Mouse (Mus musculus) heart, postnatal 14 days (tissue): ENCODE measurements at regions not wholly inside any gene's neighbourhood (a gene's known extent, or its start where the extent isn't known, plus 50 kb on each side); places are given as distances from the start of the nearest gene placed in this dataset.

Experiments
- DNase-seq, 2 experiments: peaks; one replicate each; pipeline ENCODE4 v3.0.0; 2021 to 2022
- intact Hi-C: fragments of 180-260 bp; cut with DNase I; formaldehyde crosslinking; loops from one replicate; pipeline ENCODE4 v1.15.1; 2025

DNA sequence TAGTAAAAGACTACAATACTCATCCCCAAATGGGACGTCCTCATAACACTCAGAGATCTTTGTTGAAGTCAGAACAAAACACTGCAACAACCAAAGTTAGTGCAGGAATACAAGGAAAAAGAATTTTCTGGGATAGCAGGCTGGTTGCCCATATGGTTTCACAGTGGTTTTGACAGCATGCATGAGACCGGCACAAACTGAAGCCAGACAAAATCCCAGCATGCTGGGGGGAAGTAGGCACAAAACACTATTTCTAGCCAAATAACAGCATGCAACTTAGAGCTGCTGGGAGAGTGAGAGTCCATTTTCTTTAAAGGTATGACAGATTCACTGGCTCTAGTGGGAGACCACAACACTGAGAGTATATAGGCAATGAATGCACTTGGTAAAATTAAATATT is 619.1 kb upstream of the Manea start:
- intact Hi-C loops = no loop called here
- no peak for DNase-seq

DNA sequence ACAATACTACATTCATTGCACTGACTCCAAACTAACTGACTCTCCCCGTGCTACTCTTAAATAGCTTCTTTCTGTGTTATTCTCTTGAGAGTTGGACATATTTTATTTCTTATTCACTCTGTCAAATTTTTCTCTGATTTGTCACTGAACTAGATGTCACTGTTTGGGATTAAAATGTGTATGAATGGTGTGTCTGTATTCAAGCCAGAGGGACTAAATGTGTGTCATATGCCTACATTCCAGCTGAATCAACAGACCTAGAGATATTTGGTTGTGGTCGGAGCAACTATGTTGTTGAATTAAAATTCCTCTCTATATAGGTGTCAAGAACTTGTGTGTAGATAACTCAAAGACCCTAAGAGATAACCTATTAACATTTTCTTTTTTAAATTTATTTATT is 618.2 kb upstream of the Manea start:
- intact Hi-C loops = no loop called here
- no peak for DNase-seq

DNA sequence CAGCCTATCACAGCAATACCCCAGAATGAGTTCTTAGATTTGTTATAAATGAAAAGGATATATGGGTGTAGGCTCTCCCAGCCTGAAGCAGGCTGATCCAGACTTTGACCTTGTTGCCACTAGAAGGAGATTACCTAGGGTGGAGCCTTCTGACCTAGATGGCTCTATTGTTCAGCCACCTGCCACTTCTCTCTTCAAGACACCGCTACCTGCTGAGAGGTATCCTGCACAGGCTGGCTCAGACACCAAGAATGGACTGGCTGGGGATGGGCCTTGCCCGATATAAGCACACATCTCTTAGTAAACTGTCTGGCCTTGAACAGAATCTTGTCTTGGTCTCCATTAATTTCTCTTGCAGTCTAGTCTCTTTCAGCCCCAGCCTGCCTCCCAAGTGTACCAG is 597.9 kb upstream of the Manea start:
- no peak for DNase-seq
- intact Hi-C loops = no loop called here

DNA sequence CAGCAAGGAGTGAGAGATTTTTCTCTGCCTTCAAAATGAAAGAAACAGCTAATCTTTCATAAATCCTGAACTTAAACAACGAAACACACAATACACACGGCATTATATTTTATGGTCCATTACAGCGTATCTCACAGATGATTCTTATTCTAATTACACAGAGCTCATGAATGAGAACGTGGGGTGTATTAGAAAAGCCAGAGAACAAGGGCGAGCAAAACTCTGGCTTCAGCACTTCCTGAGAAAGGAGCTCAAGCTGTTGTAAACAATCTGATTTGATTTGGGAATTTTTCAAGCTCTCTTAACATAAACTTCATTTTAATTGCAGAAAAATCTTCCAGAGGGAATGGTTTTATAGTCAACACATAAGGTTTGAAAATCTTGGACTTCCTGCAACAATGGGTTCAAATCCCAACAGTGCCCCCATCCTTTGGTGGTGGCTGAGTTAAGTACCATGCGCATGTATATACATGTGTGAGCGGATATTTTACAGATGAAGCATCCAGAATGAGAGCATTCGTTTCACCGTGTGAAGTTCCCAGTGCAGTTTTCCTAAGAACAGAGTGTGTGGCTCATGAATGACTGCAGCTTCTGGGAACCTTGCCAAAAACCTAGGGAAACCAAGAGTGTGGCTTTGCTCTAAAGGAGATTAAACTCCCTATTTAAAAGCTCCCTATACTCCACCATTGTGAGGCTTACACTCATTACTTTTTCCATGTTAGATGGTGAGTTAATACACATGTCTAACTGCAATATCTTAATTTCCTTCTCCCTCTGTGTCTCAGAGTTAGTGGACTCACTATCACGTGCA is 587.5 kb upstream of the Manea start:
- DNase-seq = peak in 1 of 2 experiments; percentile 12
- intact Hi-C loops = no loop called here

DNA sequence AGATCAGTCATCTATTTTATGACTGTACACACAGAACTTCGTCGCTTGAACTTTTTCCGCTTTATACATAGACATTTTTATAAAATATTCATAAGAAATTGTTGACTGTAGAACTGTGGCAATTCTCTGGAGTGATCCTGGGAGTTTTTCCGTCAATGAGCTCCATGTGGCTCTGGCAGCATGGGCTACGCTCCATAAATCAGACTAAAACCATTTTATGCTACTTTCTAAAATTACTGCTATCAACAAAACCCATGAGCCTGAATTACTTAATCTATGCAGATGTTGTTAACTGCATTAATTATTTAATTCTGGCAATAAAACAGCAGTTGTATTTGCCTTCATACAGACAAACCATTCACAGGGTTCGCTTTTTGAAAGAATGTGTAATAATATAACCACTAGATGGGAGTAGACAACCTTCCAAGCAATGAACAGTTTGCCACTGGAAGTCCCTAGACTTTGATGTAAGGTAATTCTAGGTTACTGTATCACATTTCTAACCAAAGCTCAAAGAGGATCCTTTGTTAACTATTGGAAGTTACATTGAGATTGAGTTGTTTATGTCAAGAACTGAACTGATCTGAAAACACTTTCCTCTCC is 583.3 kb upstream of the Manea start:
- DNase-seq = no peak
- intact Hi-C loops = no loop called here

DNA sequence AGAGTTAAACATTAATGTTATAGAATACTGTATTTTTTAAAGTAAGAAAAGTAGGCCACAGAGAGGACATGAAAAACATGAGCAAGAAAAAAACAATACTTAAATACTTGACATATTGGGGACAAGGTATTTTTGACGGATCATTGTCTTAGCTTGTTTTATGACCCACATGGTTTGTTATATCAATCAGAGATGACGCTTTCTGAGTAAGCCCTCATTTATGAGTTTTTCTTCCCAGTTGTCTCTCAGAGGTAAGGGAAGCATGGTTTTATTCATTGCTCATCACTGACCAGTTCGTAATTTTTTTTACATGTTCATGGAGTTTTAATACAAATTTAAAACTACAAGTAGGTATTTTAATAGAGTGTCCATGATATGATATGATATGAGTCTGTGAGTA is 579.4 kb upstream of the Manea start:
- no peak for DNase-seq
- intact Hi-C loops = no loop called here

DNA sequence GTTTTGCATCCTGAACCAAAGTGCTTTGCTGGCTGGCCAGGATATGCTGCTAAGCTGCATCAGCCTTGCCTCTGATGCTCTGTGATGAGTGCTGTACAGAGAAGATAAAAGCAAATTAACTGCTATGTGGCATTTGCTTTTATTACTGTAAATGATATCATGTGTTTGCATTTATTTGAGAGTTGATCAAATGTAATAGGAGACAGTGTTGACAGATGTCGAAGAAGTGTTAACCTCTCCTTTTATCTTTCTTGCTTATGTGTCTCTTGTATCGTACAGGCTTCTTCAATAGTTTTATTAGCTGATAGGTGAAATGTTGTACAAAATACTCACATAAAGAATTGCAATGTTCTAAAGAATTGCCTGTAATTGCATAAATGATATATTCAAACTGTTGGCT is 541.8 kb upstream of the Manea start:
- intact Hi-C loops = no loop called here
- no peak for DNase-seq

DNA sequence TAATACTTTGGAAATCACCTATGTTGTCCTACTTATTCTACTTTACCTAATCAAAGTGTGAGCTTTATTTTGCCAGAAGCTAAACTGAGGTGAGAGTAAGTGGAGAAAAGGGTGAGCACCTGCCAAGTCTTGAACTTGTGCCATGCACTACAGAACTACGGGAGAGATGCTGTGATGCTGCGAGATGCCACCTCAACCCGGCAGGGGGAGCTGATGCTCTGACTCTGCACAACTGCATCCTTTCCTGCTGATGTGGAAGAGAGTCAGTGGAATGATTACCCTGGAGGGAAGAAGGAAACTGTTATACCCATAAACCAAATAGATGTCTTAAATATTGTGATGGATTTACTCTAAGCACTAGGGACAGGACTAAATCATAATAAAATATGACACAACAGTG is 532.3 kb upstream of the Manea start:
- intact Hi-C loops = no loop called here
- DNase-seq = no peak

DNA sequence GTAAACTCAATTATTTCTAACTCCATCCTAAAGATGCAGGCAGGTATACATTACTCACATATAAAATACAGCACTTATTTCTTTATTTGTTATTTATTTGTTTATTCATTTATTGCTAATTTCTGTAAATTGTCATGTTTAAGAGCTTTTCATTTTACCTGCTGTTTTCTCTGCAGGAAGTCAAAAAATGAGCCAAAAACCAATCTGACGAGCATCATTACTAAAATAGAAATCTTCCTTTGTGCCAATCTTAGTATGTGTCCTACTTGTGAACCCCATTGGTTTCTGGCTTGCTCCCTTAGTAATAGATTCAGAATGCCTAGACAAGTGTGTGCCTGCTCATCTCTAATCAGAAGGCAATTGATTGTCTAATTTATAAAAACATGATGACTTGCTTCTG is 495.1 kb upstream of the Manea start:
- intact Hi-C loops = no loop called here
- no peak for DNase-seq

DNA sequence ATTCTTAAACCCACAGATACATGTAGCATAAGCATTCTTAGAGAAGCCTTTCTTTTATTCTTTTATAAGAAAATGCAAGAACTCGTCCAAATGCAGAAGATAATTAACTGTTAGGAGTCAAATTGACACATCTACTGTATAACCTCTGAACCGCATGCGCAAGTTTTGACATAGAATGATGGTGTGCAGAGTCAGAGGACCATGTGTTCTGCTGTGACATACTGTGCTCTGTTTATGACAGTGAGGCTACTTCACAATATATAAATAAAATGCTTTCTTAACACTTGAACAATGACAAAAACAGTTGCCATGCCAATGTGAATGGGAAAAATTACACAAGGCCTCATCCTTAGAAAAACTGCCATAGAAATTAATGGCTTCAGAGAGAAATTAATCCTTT is 454.1 kb upstream of the Manea start:
- DNase-seq = no peak
- intact Hi-C loops = no loop called here

DNA sequence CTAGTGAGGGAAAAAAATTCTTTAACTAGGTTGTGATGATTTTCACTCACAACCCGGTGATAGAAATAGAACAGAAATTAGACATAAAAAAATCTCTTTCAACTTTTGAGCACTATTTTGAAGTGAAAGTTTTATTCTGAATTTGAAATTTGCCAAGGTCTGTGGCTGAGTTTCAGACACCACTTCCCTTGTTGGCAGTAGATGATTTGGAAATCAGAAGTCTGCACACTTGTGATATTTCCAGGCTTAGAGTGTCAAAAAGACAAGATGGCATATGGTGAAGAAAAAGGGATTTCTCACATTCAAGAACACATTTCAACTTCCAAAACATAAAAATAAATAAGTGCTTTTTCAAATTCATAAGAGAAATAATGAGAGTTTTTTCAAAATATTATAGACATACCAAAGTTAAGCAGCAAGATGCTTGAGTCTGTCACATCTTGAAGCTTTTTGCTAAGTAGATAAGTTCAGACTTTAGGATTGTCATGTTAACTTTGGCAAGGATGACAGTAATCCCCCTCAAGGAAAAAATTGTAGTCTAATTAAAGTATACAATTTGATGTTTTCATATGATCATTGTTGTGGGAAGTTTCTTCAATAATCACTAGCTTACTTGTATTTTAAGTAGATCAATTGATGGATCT is 446.6 kb upstream of the Manea start:
- DNase-seq = no peak
- intact Hi-C loops = no loop called here

DNA sequence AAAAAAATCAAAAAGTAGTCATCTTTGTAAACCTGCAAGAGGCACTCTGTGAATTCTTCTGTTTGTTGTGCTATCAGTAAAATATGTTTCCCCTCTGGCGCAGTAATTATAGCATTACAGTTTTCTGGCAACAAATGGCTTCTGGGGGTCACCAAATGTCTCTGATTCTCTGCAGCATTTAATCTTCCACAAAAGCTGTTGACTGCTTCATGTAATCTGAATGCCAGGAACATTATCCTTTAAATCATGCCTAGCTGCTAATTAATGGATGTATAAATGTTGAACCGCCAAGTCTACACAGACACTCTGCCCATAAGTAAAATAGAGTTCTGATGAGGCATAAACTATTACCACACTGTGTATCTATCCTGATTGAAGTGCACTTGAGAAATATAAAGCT is 421.2 kb upstream of the Manea start:
- no peak for DNase-seq
- intact Hi-C loops = no loop called here

DNA sequence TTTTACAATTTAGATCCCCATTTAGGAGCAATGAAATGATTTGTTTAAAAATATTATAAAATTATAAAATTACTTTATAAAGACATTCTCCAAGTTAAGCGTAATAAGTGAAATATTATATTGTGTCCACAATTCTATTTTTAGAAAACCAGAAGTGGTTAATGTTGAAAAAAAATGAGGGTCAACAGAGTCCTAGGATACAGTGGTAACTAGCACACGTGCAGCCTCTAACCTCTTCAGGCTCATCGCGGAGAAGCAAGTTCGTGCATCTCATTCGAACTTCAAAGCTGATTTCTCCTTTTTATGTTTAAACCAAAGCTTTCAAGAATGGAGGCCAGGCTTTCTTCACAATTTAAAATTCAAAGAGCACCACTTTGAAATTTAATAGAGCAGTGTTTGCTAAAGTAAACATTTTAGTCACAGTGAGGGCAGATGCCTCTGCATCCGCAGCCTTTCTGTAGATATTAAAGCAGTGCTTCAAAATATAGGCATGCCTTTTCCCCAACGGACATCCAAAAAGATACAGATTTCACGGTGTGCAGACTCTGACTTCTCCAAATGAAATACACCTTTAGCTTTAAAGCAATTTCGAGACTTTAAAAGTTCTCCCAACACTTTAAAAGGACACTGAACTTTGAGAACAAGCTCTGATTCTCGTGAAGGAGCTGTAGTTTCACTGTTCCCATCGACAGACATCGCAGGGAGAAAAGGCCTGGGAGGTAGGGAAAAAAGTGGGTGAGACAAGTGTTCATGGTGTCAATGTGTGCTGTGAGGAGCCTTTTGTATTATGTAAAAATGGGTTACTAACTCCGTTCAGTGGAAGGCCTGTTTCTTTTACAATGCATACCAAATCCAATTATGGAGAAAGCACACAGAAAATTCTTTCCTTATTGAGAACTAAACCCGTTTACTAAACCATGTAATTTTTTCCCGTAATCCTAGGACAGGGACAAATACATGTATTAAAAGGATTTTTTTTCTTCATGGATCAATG is 419.8 kb upstream of the Manea start:
- intact Hi-C loops = no loop called here
- DNase-seq = no peak

DNA sequence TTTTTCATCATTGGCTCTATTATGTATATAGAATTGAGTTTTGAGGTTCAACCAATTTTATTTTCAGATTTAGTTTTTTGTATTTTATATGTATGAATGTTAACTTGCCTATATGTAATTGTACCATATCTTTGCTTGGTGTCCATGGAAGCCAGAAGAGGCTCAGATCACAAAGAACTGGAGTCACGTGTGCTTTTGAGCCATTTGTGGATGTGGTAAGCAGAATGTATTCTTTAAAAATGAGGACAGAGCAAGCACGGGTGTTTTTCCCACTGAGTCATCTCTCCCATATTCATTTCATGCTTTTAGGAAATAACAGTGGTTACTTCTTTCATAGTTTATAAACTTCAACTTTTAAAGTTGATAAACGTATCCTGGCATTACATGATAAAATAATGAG is 394.1 kb upstream of the Manea start:
- intact Hi-C loops = no loop called here
- no peak for DNase-seq

DNA sequence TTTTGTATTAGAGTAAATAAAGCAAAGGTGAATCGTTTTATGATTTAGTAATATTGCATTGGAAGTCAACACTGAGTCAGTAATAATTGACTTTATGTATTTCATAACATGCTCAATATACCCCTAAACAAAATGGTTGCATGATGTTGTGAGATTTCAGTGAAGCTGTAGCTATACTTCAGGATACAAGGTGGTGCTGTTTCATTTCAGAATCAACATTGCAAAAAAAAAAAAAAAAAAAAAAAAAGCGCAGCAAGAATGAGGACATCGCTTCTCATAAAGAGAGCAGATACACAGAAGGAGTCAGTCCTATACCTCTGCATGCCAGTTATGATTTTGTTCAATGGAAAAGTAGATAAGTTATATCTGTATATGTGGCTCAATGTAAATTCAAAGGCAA is 389.7 kb upstream of the Manea start:
- DNase-seq = no peak
- intact Hi-C loops = no loop called here

DNA sequence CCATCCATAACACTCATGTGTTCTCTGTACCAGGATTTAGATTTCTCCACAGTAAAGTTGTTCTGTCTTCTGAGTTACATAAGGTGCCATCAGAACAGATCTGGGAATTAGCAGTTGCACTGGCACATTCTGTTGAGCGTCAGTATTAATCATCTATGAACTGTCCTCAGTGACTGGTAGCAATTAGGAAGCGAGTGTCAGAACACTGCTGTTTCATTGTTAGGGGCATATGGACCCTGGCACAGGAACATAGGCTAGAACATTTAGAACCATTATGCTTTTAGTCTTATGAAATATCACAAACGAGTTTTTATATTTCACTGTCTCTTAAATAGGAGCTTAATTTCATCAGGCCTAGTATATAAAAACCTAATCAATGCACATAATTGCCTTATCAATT is 367.7 kb upstream of the Manea start:
- DNase-seq = no peak
- intact Hi-C loops = no loop called here

DNA sequence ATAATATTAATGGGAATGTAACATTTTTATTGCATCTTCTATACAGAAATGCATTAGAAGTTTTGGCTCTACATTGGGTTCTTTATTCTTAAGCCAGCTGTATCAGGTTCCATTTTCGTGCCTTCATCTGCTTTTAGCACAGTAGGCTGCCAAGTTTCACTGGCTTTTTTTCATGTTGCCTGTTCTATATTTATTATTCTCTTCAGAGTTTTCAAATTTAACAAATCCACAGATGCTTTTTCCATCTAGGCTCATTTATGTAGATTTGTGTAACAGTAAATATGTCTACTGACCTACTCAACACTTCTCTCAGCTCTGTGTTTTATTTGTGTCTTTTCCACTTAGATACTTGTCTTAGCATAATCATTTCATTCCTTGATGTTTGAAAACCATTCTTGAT is 363.3 kb upstream of the Manea start:
- intact Hi-C loops = no loop called here

DNA sequence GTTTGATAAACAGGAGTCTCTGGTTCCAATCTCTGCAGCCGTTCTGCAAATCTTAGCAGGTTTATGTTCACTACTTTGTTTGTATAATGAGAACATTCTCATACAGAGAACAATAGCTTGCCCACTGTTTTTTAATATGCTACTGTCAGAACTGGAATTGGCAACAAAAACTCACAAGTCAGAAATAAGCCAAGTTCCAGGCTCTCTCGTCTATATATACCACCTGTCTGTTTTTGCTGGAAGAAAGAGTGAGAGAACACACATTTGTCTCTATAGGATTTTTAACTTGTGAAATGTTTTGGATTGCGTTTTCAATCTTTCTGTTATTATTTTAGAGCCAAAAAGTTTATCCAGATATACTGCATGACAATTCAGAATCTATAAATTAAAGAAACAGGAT is 349.3 kb upstream of the Manea start:
- DNase-seq = no peak
- intact Hi-C loops = no loop called here

More for the DNA sequence above, 363.3 kb upstream of the Manea start:
- no peak for DNase-seq
